Comparison of ENCODE assay signal across 1 mouse cellular context in the genomic region with DNA sequence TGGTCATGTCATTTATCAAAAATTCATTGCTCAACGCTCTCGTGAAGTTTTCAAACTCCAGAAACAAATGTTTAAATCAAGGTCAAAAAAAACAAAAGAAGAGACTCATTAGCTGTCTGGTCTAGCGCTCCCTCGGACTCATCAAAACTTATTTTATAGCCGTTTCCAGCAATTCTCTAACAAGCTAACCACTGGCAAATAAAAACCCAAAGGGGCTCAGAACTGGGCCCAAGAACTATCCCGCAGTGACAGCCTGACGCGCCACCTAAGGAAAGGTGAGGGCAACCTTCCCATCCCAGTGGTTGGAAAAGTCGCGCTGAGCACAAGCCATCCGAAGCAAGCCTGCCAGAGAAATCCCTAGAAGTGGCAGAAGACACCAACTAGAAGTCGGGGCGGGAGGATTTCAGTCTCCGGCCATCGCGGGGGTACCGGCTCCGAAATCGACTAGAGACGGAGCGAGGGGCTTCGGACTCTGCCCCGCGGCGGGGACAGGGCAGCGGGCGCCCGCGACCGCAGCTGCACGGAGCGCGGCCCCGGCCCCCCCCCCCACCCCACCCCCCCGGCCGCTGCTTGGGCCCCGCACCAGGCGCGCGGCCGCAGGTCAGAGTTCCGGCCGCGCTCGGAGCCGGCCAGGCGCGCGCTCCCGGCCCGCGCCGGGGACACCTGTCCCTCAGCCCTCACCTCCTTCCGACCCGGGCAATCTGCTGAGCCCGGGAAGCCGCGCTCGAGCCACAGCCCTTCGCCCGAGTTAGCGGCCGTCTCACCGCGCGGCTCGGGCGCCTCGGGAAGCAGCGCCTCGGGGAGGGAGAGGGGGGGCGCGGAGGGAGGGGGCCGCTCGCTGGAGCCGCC.
TF ChIP-seq lines count a peak whose summit lies in the region.

No protein-coding gene starts in this region.

TF ChIP-seq in CH12.LX, 34 proteins besides CTCF, POLR2A, EP300 and RAD21 (continued from another document):
- TF ChIP-seq ZC3H11A (IDR thresholded peaks at IDR 0.05; ENCODE audit: low read depth, low read length) (no peak), MAZ (IDR thresholded peaks at IDR 0.05; ENCODE audit: low read depth, low read length) (0 out of 2 replicates have a peak, but pooled peaks have one; percentile 18), SIN3A (IDR thresholded peaks at IDR 0.05; ENCODE audit: low read length) (no peak), NELFE (IDR thresholded peaks at IDR 0.05; ENCODE audit: low read depth, low read length) (no peak), USF1 (IDR thresholded peaks at IDR 0.05; ENCODE audit: low read depth, low read length) (no peak), RCOR1 (conservative IDR thresholded peaks at IDR 0.05; ENCODE audit: low read depth, low read length) (no peak)
